Mouse (Mus musculus): ENCODE measurements around the gene Slc25a18. TPM values are rescaled to one million over a fixed set of nuclear protein-coding genes. Genes with fewer than 3 reads are reported as not detected.
A peak's percentile ranks its signal among the peaks of the same experiment; 100 is the strongest.

Slc25a18 gene
- polyA plus RNA-seq, 1 experiment from 2014 or later, result 0.07 TPM

- Histone ChIP-seq H3K4me2 (peak overlapping the region; percentile 74), H3K27ac (replicated peaks) (peak overlapping the region; percentile 98), H3K36me3 (replicated peaks) (peaks cover 23% of the 10 kb centered on the region), H3K9me3 (replicated peaks) (no peaks in the 10 kb centered on the region), H3K4me3 (replicated peaks) (peak overlapping the region; percentile 100), H3K9ac (peak overlapping the region; percentile 49; the same call in 1 of the 2 replicates), H3K4me1 (replicated peaks) (peaks cover 35% of the 10 kb centered on the region), H3K27me3 (no peaks in the 10 kb centered on the region)
- ATAC-seq (ENCODE audit: insufficient read depth), result no peak
- WGBS (ENCODE audit: insufficient replicate concordance), result 45% methylated on average over 10 of the region's 10 CpGs
Observed at GRCm38 (mm10) chr6:120822937-120823614, 49.7 kb downstream of the Slc25a18 start.

- H3K9ac ChIP-seq, result no peak overlapping the region
- peaks cover 66% of the 10 kb centered on the region for H3K4me1 ChIP-seq (replicated peaks)
- H3K9me3 ChIP-seq (replicated peaks), result no peaks in the 10 kb centered on the region
- H3K4me3 ChIP-seq (replicated peaks), result no peak overlapping the region
- H3K27me3 ChIP-seq, result no peaks in the 10 kb centered on the region
- H3K4me2 ChIP-seq, result peak overlapping the region; percentile 25; the same call in 1 of the 2 replicates
- 11% methylated on average over 1 of the region's 1 CpGs for WGBS (ENCODE audit: insufficient replicate concordance)
- peak; percentile 73 for ATAC-seq (ENCODE audit: insufficient read depth)
- no peaks in the 10 kb centered on the region for H3K36me3 ChIP-seq (replicated peaks)
- peak overlapping the region; percentile 100 for H3K27ac ChIP-seq (replicated peaks)
Observed at GRCm38 (mm10) chr6:120830056-120830455, 56.7 kb downstream of the Slc25a18 start.

GRCm38 (mm10) chr6:120830866-120831608 is 57.7 kb downstream of the Slc25a18 start:
- 8% methylated on average over 4 of the region's 4 CpGs for WGBS (ENCODE audit: insufficient replicate concordance)
- no peaks in the 10 kb centered on the region for H3K9me3 ChIP-seq (replicated peaks)
- peak overlapping the region; percentile 60 for H3K4me2 ChIP-seq
- peak; percentile 58 for ATAC-seq (ENCODE audit: insufficient read depth)
- no peaks in the 10 kb centered on the region for H3K27me3 ChIP-seq
- H3K4me1 ChIP-seq (replicated peaks), result peaks cover 73% of the 10 kb centered on the region
- peak overlapping the region; percentile 57 for H3K9ac ChIP-seq
- no peaks in the 10 kb centered on the region for H3K36me3 ChIP-seq (replicated peaks)
- peak overlapping the region; percentile 19 for H3K4me3 ChIP-seq (replicated peaks)
- H3K27ac ChIP-seq (replicated peaks), result peak overlapping the region; percentile 100

GRCm38 (mm10) chr6:120832097-120832496 is 58.7 kb downstream of the Slc25a18 start:
- Histone ChIP-seq H3K9me3 (replicated peaks) (no peaks in the 10 kb centered on the region), H3K36me3 (replicated peaks) (no peaks in the 10 kb centered on the region), H3K27ac (replicated peaks) (peak overlapping the region; percentile 100), H3K4me3 (replicated peaks) (0 out of 2 replicates have a peak overlapping the region, but pooled peaks have one; percentile 19), H3K4me2 (peak overlapping the region; percentile 60), H3K9ac (peak overlapping the region; percentile 57), H3K4me1 (replicated peaks) (peaks cover 74% of the 10 kb centered on the region), H3K27me3 (no peaks in the 10 kb centered on the region)
- WGBS (ENCODE audit: insufficient replicate concordance), result 22% methylated on average over 4 of the region's 4 CpGs
- ATAC-seq (ENCODE audit: insufficient read depth), result peak; percentile 63

- Histone ChIP-seq H3K4me2 (peak overlapping the region; percentile 77), H3K4me1 (replicated peaks) (peaks cover 77% of the 10 kb centered on the region)
- 21% methylated on average over 4 of the region's 4 CpGs for WGBS (ENCODE audit: insufficient replicate concordance)
Observed at GRCm38 (mm10) chr6:120834766-120835321, 61.5 kb downstream of the Slc25a18 start.

GRCm38 (mm10) chr6:120835474-120836374 is 62.3 kb downstream of the Slc25a18 start, which contains the start of gene Bcl2l13:
Gene Bcl2l13, plus strand, starts transcription at chr6:120836212.
- 2% methylated on average over 40 of the region's 40 CpGs for WGBS (ENCODE audit: insufficient replicate concordance)
- H3K4me1 ChIP-seq (replicated peaks), result peaks cover 78% of the 10 kb centered on the region

More at GRCm38 (mm10) chr6:120834766-120835321, 61.5 kb downstream of the Slc25a18 start:
- H3K4me3 ChIP-seq (replicated peaks), result peak overlapping the region; percentile 87; the same call in 1 of the 2 replicates
- H3K9me3 ChIP-seq (replicated peaks), result no peaks in the 10 kb centered on the region
- H3K36me3 ChIP-seq (replicated peaks), result peaks cover 14% of the 10 kb centered on the region
- H3K27me3 ChIP-seq, result no peaks in the 10 kb centered on the region
- ATAC-seq (ENCODE audit: insufficient read depth), result no peak
- H3K27ac ChIP-seq (replicated peaks), result peak overlapping the region; percentile 96
- no peak overlapping the region for H3K9ac ChIP-seq

GRCm38 (mm10) chr6:120836389-120837151 is 63.2 kb downstream of the Slc25a18 start:
- WGBS (ENCODE audit: insufficient replicate concordance), result 2% methylated on average over 37 of the region's 37 CpGs
- H3K4me1 ChIP-seq (replicated peaks), result peaks cover 75% of the 10 kb centered on the region

More at GRCm38 (mm10) chr6:120835474-120836374, 62.3 kb downstream of the Slc25a18 start, which contains the start of gene Bcl2l13:
- peak within 1 kb of the TSS; percentile 96 for H3K27ac ChIP-seq (replicated peaks)
- peaks cover 22% of the 10 kb centered on the region for H3K36me3 ChIP-seq (replicated peaks)
- peak; percentile 71 for ATAC-seq (ENCODE audit: insufficient read depth)
- H3K4me3 ChIP-seq (replicated peaks), result peak within 1 kb of the TSS; percentile 87
- no peaks in the 10 kb centered on the region for H3K27me3 ChIP-seq
- H3K9me3 ChIP-seq (replicated peaks), result no peaks in the 10 kb centered on the region
- H3K4me2 ChIP-seq, result peak within 1 kb of the TSS; percentile 77
- H3K9ac ChIP-seq, result peak within 1 kb of the TSS; percentile 99

GRCm38 (mm10) chr6:120837152-120837530 is 63.8 kb downstream of the Slc25a18 start:
- no peak for ATAC-seq (ENCODE audit: insufficient read depth)
- peak overlapping the region; percentile 96 for H3K27ac ChIP-seq (replicated peaks)
- peak overlapping the region; percentile 87 for H3K4me3 ChIP-seq (replicated peaks)
- peaks cover 25% of the 10 kb centered on the region for H3K36me3 ChIP-seq (replicated peaks)
- H3K9ac ChIP-seq, result peak overlapping the region; percentile 99
- peak overlapping the region; percentile 77 for H3K4me2 ChIP-seq
- H3K9me3 ChIP-seq (replicated peaks), result no peaks in the 10 kb centered on the region
- 27% methylated on average over 1 of the region's 1 CpGs for WGBS (ENCODE audit: insufficient replicate concordance)
- no peaks in the 10 kb centered on the region for H3K27me3 ChIP-seq
- peaks cover 75% of the 10 kb centered on the region for H3K4me1 ChIP-seq (replicated peaks)

More at GRCm38 (mm10) chr6:120836389-120837151, 63.2 kb downstream of the Slc25a18 start:
- Histone ChIP-seq H3K9ac (peak overlapping the region; percentile 99), H3K27me3 (no peaks in the 10 kb centered on the region), H3K27ac (replicated peaks) (peak overlapping the region; percentile 96), H3K4me2 (peak overlapping the region; percentile 77), H3K4me3 (replicated peaks) (peak overlapping the region; percentile 87), H3K9me3 (replicated peaks) (no peaks in the 10 kb centered on the region), H3K36me3 (replicated peaks) (peaks cover 25% of the 10 kb centered on the region)
- peak; percentile 40 for ATAC-seq (ENCODE audit: insufficient read depth)

GRCm38 (mm10) chr6:120840258-120840657 is 66.9 kb downstream of the Slc25a18 start:
- Histone ChIP-seq H3K36me3 (replicated peaks) (peaks cover 36% of the 10 kb centered on the region), H3K27me3 (no peaks in the 10 kb centered on the region), H3K9me3 (replicated peaks) (no peaks in the 10 kb centered on the region), H3K27ac (replicated peaks) (peak overlapping the region; percentile 41; the same call in 1 of the 2 replicates), H3K9ac (no peak overlapping the region), H3K4me1 (replicated peaks) (peaks cover 70% of the 10 kb centered on the region), H3K4me3 (replicated peaks) (no peak overlapping the region), H3K4me2 (no peak overlapping the region)
- 89% methylated on average over 7 of the region's 7 CpGs for WGBS (ENCODE audit: insufficient replicate concordance)
- no peak for ATAC-seq (ENCODE audit: insufficient read depth)

All from liver, embryonic 15.5 days (tissue).